Mouse (Mus musculus): ENCODE measurements at regions not wholly inside any gene's neighbourhood (a gene's known extent, or its start where the extent isn't known, plus 50 kb on each side); places are given as distances from the start of the nearest gene placed in this dataset.

DNA sequence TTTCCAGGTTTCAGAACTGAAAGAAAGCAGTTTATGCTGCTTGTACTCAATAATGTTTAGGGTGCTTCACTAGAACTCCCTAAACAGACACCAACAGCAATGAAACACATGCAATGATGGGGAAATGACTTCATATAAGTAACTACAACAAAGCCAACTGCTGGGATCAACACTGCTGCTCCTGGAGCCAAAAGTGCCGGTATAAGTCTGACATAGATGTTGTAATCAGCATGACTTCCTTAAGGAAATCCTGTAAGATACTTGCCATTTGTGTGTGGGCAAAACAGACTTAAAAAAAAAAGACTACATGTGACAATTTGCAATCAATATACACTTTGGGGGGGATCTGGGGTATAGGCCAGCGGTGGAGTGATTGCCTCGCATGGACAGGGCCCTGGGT is 438.4 kb upstream of the A1bg start:
- H3K4me1 ChIP-seq (ENCODE audit: control insufficient read depth, insufficient read depth, low read length) = no peaks in the 10 kb centered on the region
- TF ChIP-seq CTCF (IDR thresholded peaks at IDR 0.05; ENCODE audit: extremely low read depth, insufficient read depth, low read length) = no peak
- TF ChIP-seq POLR2A (IDR thresholded peaks at IDR 0.05; ENCODE audit: extremely low read depth, insufficient read depth, low read length) = no peak
- H3K27ac ChIP-seq (ENCODE audit: insufficient read depth, low read length) = no peak overlapping the region
- no peak overlapping the region for H3K4me3 ChIP-seq (ENCODE audit: insufficient read depth, low read length)

GRCm38 (mm10) chr15:61355344-61355743 is 432.5 kb upstream of the A1bg start:
- no peak overlapping the region for H3K4me3 ChIP-seq (ENCODE audit: insufficient read depth, low read length)
- TF ChIP-seq CTCF (IDR thresholded peaks at IDR 0.05; ENCODE audit: extremely low read depth, insufficient read depth, low read length) = no peak
- TF ChIP-seq POLR2A (IDR thresholded peaks at IDR 0.05; ENCODE audit: extremely low read depth, insufficient read depth, low read length) = no peak
- no peaks in the 10 kb centered on the region for H3K4me1 ChIP-seq (ENCODE audit: control insufficient read depth, insufficient read depth, low read length)
- H3K27ac ChIP-seq (ENCODE audit: insufficient read depth, low read length) = no peak overlapping the region

DNA sequence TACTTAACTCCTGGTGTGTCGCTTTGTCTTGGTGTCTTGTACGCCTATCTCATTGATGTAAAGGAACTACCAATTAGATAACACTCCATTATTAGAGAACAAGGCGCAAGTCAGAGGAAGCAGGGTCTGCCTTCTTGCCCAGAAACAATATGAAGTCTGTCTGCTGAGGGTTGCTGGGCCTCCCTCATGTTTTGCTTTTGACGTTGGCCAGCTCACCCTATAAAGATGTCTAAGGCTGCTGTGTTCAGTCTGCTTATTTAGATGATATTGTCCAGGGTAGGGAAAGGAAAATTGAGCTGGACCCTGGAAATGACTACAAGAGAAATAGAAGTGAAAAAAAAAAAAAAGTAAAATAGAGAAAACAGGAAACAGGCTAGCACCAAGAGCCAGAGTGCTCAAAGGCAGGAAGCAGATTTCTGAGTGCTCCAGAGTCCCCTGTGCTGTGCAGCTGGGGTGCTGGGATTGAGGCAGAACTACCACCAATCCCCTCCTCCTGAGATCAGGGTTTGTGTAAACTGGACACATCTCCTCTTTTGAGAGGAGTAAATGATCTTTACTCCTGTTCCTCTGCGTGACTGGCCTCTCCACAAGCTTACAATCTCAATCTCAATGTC is 429.0 kb upstream of the A1bg start:
- H3K4me1 ChIP-seq (ENCODE audit: control insufficient read depth, insufficient read depth, low read length) = no peaks in the 10 kb centered on the region
- TF ChIP-seq POLR2A (IDR thresholded peaks at IDR 0.05; ENCODE audit: extremely low read depth, insufficient read depth, low read length) (no peak), CTCF (IDR thresholded peaks at IDR 0.05; ENCODE audit: extremely low read depth, insufficient read depth, low read length) (no peak)

DNA sequence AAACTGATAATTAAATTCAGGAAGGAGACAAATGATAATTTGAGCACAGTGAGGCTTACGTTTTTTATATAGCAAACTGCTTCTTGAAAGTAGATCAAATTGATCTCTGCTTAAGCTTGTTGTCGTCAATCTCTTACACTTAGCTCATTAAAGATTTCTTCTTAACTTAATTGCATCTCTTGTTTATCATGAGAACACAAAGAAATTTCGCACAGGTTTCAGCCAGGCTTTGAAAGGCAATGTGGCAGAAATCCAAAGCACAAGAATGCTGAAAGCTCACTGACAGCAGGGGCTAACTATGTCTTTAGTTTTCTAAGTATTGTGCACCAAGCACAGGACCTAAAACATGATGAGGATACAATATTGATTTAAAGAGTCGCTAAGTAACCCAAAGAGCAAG is 422.3 kb upstream of the A1bg start:
- no peak overlapping the region for H3K4me3 ChIP-seq (ENCODE audit: insufficient read depth, low read length)
- no peak overlapping the region for H3K27ac ChIP-seq (ENCODE audit: insufficient read depth, low read length)
- TF ChIP-seq POLR2A (IDR thresholded peaks at IDR 0.05; ENCODE audit: extremely low read depth, insufficient read depth, low read length) (no peak), CTCF (IDR thresholded peaks at IDR 0.05; ENCODE audit: extremely low read depth, insufficient read depth, low read length) (no peak)
- no peaks in the 10 kb centered on the region for H3K4me1 ChIP-seq (ENCODE audit: control insufficient read depth, insufficient read depth, low read length)

More for the DNA sequence above, 429.0 kb upstream of the A1bg start:
- Histone ChIP-seq H3K27ac (ENCODE audit: insufficient read depth, low read length) (no peak overlapping the region), H3K4me3 (ENCODE audit: insufficient read depth, low read length) (no peak overlapping the region)

GRCm38 (mm10) chr15:61342618-61343017 is 419.8 kb upstream of the A1bg start:
- H3K27ac ChIP-seq (ENCODE audit: insufficient read depth, low read length) = no peak overlapping the region
- no peaks in the 10 kb centered on the region for H3K4me1 ChIP-seq (ENCODE audit: control insufficient read depth, insufficient read depth, low read length)
- TF ChIP-seq CTCF (IDR thresholded peaks at IDR 0.05; ENCODE audit: extremely low read depth, insufficient read depth, low read length) (no peak), POLR2A (IDR thresholded peaks at IDR 0.05; ENCODE audit: extremely low read depth, insufficient read depth, low read length) (no peak)
- no peak overlapping the region for H3K4me3 ChIP-seq (ENCODE audit: insufficient read depth, low read length)

DNA sequence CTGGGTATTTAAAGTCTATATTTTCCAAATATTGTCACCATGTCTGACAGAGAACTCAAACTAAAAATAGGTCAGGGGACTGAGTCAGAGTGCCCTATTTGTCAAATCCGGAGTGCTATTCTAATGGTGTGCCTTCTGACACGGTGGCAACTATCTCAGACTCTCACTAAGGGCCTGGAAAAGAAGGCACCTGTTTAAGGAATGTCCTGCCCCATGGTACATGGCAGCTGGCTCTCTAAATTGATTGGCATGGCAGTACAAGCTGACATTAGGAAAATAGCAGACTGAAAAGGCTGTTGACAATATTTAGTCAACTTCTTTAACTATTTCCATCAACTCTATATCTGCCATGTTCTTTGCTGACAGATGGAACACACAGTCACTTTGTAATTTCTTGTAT is 405.1 kb upstream of the A1bg start:
- TF ChIP-seq POLR2A (IDR thresholded peaks at IDR 0.05; ENCODE audit: extremely low read depth, insufficient read depth, low read length) (no peak), CTCF (IDR thresholded peaks at IDR 0.05; ENCODE audit: extremely low read depth, insufficient read depth, low read length) (no peak)
- Histone ChIP-seq H3K4me1 (ENCODE audit: control insufficient read depth, insufficient read depth, low read length) (no peaks in the 10 kb centered on the region), H3K4me3 (ENCODE audit: insufficient read depth, low read length) (no peak overlapping the region), H3K27ac (ENCODE audit: insufficient read depth, low read length) (no peak overlapping the region)

- no peaks in the 10 kb centered on the region for H3K4me1 ChIP-seq (ENCODE audit: control insufficient read depth, insufficient read depth, low read length)
- TF ChIP-seq CTCF (IDR thresholded peaks at IDR 0.05; ENCODE audit: extremely low read depth, insufficient read depth, low read length) (no peak), POLR2A (IDR thresholded peaks at IDR 0.05; ENCODE audit: extremely low read depth, insufficient read depth, low read length) (no peak)
- H3K27ac ChIP-seq (ENCODE audit: insufficient read depth, low read length) = no peak overlapping the region
- H3K4me3 ChIP-seq (ENCODE audit: insufficient read depth, low read length) = no peak overlapping the region
These were observed 399.4 kb upstream of the A1bg start for GRCm38 (mm10) chr15:61322243-61322642.

DNA sequence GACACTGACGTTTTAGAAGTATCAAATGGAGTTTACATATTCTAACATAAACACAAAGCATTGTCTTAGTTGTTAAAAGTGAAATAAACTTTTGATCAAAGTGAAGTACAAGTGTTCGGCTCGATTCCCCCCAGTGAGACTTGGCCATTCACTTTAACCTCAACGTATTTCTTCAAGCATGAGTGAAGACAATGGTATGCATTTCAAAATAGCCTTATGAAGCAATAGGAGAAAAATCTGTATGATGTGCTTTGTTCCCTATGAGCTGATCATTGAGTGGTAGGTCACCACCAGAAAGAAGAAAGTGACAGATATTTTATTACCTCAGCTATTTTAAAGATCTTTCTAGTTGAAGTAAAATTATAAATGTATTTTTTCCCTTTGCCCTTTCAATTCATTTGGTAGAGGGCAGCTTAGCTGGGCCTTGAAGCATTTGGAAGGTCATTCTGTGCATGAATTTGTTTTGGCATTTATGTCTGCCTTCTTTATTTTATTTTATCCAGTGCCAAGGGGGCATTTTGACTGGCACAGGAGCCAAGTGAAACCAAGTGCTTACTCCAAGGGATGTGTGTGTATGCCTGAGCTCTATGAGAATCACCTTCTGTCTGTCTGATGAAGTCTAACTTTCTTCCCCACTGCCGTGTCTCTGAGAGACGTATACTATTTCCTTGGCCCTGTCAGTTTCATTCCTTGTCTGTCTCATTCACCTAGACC is 386.8 kb upstream of the A1bg start:
- TF ChIP-seq POLR2A (IDR thresholded peaks at IDR 0.05; ENCODE audit: extremely low read depth, insufficient read depth, low read length) = no peak
- no peak for TF ChIP-seq CTCF (IDR thresholded peaks at IDR 0.05; ENCODE audit: extremely low read depth, insufficient read depth, low read length)
- no peaks in the 10 kb centered on the region for H3K4me1 ChIP-seq (ENCODE audit: control insufficient read depth, insufficient read depth, low read length)
- no peak overlapping the region for H3K4me3 ChIP-seq (ENCODE audit: insufficient read depth, low read length)
- no peak overlapping the region for H3K27ac ChIP-seq (ENCODE audit: insufficient read depth, low read length)

- H3K4me1 ChIP-seq (ENCODE audit: control insufficient read depth, insufficient read depth, low read length) = no peaks in the 10 kb centered on the region
- TF ChIP-seq CTCF (IDR thresholded peaks at IDR 0.05; ENCODE audit: extremely low read depth, insufficient read depth, low read length) (no peak), POLR2A (IDR thresholded peaks at IDR 0.05; ENCODE audit: extremely low read depth, insufficient read depth, low read length) (no peak)
These were observed 386.1 kb upstream of the A1bg start for GRCm38 (mm10) chr15:61308936-61309335.

GRCm38 (mm10) chr15:61304546-61304945 is 381.7 kb upstream of the A1bg start:
- Histone ChIP-seq H3K4me1 (ENCODE audit: control insufficient read depth, insufficient read depth, low read length) (no peaks in the 10 kb centered on the region), H3K27ac (ENCODE audit: insufficient read depth, low read length) (no peak overlapping the region), H3K4me3 (ENCODE audit: insufficient read depth, low read length) (no peak overlapping the region)
- TF ChIP-seq POLR2A (IDR thresholded peaks at IDR 0.05; ENCODE audit: extremely low read depth, insufficient read depth, low read length) (no peak), CTCF (IDR thresholded peaks at IDR 0.05; ENCODE audit: extremely low read depth, insufficient read depth, low read length) (no peak)

More at GRCm38 (mm10) chr15:61308936-61309335, 386.1 kb upstream of the A1bg start:
- Histone ChIP-seq H3K27ac (ENCODE audit: insufficient read depth, low read length) (no peak overlapping the region), H3K4me3 (ENCODE audit: insufficient read depth, low read length) (no peak overlapping the region)
